In genomic region chr9:79109611-79110010, GRCm38 (mm10) we compare ENCODE assay signal across 9 mouse cellular contexts.
A peak's percentile ranks its signal among the peaks of the same experiment; 100 is the strongest.
DNase-seq lines count a peak whose midpoint lies in the region; ATAC-seq and TF ChIP-seq lines count a peak whose summit lies in the region.
"Had no signal": no experiment of that assay in that cellular context is flagged by ENCODE, and none has a peak within 500 bp of the region (broad histone marks: within the 10 kb centered on the region; RNA-seq: fewer than 3 reads in every experiment).

No protein-coding gene starts in this region.

- no peak overlapping the region for H3K27ac ChIP-seq in intestine, postnatal 0 days (ENCODE audit: low read depth, low read length)
- H3K27ac ChIP-seq: limb, embryonic 15.5 days had no signal

- H3K4me2 ChIP-seq in intestine, postnatal 0 days (replicated peaks; ENCODE audit: low read depth) = no peak overlapping the region
- H3K4me2 ChIP-seq: limb, embryonic 15.5 days had no signal

- H3K9ac ChIP-seq in intestine, postnatal 0 days (ENCODE audit: low read depth, low read length) = no peak overlapping the region
- H3K9ac ChIP-seq: limb, embryonic 15.5 days had no signal

- DNase-seq in heart, postnatal 10 days = peak; percentile 38 to 51
- no peak for DNase-seq in heart, postnatal 36 days
- DNase-seq in ovary, postnatal 14 days (ENCODE audit: low spot score) = peak; percentile 3
- no peak for DNase-seq in ovary, postnatal 36 days (ENCODE audit: low spot score)
- peak; percentile 19 for DNase-seq in telencephalon, adult 2 months (ENCODE audit: low read depth, low spot score)
- DNase-seq in spleen, postnatal 4 days (ENCODE audit: low spot score in 2 of 2) = no peak
- no peak for DNase-seq in spleen, postnatal 10 days (ENCODE audit: low spot score in 2 of 2)

- peak; percentile 80 for TF ChIP-seq CTCF in intestine, postnatal 0 days (IDR thresholded peaks at IDR 0.05; ENCODE audit: low read depth)

- 62% methylated on average over 2 of the region's 2 CpGs for WGBS in intestine, postnatal 0 days

- H3K4me1 ChIP-seq in intestine, postnatal 0 days (replicated peaks; ENCODE audit: control insufficient read depth, insufficient read depth, low read length) = no peaks in the 10 kb centered on the region
- H3K4me1 ChIP-seq: limb, embryonic 15.5 days had no signal

- intact Hi-C loops in heart, postnatal 10 days (cut with DNase I) = loop anchor here (2.0 to 10.0 kb wide), 4 partner anchors 325 to 895 kb away; no protein-coding TSS in a partner anchor
- intact Hi-C loops in heart, postnatal 36 days (cut with DNase I) = loop anchor here (1.0 kb wide), 1 partner anchor 612 kb away; no protein-coding TSS in a partner anchor

- no peaks in the 10 kb centered on the region for H3K27me3 ChIP-seq in intestine, postnatal 0 days (replicated peaks; ENCODE audit: control insufficient read depth, insufficient read depth, low read length)
- H3K27me3 ChIP-seq: limb, embryonic 15.5 days had no signal

- no peaks in the 10 kb centered on the region for H3K9me3 ChIP-seq in intestine, postnatal 0 days (ENCODE audit: control insufficient read depth)
- H3K9me3 ChIP-seq: limb, embryonic 15.5 days had no signal

- no peak overlapping the region for H3K4me3 ChIP-seq in intestine, postnatal 0 days (ENCODE audit: low read depth, low read length)
- H3K4me3 ChIP-seq: limb, embryonic 15.5 days had no signal

- peak; percentile 53; the same call in 1 of the 2 replicates for ATAC-seq in intestine, postnatal 0 days

- no peaks in the 10 kb centered on the region for H3K36me3 ChIP-seq in intestine, postnatal 0 days (ENCODE audit: control insufficient read depth, insufficient read depth)
- H3K36me3 ChIP-seq: limb, embryonic 15.5 days had no signal

Comparison
In these comparisons a context has a peak if more than half of its experiments do, and no peak if none do; other contexts are left out.
1. DNase-seq: peak in heart, postnatal 10 days (2 of 2), ovary, postnatal 14 days (single experiment) and telencephalon, adult 2 months (single experiment); none in heart, postnatal 36 days (0 of 2), ovary, postnatal 36 days (single experiment), spleen, postnatal 4 days (0 of 2) and spleen, postnatal 10 days (0 of 2).